Mouse (Mus musculus): ENCODE results near the gene Akp3.

- TF ChIP-seq CTCF (IDR thresholded peaks at IDR 0.05; ENCODE audit: low read depth) (no peak), EP300 (IDR thresholded peaks at IDR 0.05; ENCODE audit: low read depth) (no peak)
Observed at GRCm38 (mm10) chr1:87095642-87096041, 29.1 kb upstream of the Akp3 start.

All from liver, embryonic 14.5 days (tissue).